ENCODE assay signal across 22 mouse cellular contexts in genomic region chr5:28239829-28240228, GRCm38 (mm10).
A peak's percentile ranks its signal among the peaks of the same experiment; 100 is the strongest.
DNase-seq lines count a peak whose midpoint lies in the region; ATAC-seq lines count a peak whose summit lies in the region.
"Had no signal": no experiment of that assay in that cellular context is flagged by ENCODE, and none has a peak within 500 bp of the region (broad histone marks: within the 10 kb centered on the region; RNA-seq: fewer than 3 reads in every experiment).

No protein-coding gene starts in this region.

- ATAC-seq in cerebellum, adult (ENCODE audit: insufficient number of reproducible peaks, low FRiP score, low TSS enrichment): no peak
- ATAC-seq: forebrain, embryonic 14.5 days; forebrain, postnatal 0 days; hindbrain, postnatal 0 days; inflammation-experienced regulatory T-cells, adult 6 months; intestine, embryonic 16.5 days had no signal

- DNase-seq in cerebellum, adult 11-12 months: peak; percentile 64
- no peak for DNase-seq in cerebellum, postnatal 4 days (ENCODE audit: low spot score in 2 of 2)
- DNase-seq in cerebellum, adult 9-10 months: peak; percentile 63
- peak; percentile 73 for DNase-seq in brain, adult 2 months (ENCODE audit: low read depth, low spot score)
- DNase-seq in cerebellum, postnatal 25 days: peak; percentile 57 to 66
- DNase-seq in left cerebral cortex, adult 11 months (ENCODE audit: low spot score): no peak
- no peak for DNase-seq in kidney, adult 11 months
- DNase-seq: adrenal gland, adult 2 months; adrenal gland, postnatal 14 days; B cell, adult 2 months; forebrain, postnatal 0 days; gastrocnemius, adult 2 months; gastrocnemius, postnatal 14 days; heart, adult 18-20 months; heart, postnatal 10 days; heart, postnatal 4 days; kidney, adult 2 months had no signal

Comparison
In these comparisons a context has a peak if more than half of its experiments do, and no peak if none do; other contexts are left out.
1. DNase-seq: peak in cerebellum, adult 11-12 months (single experiment), cerebellum, adult 9-10 months (single experiment), brain, adult 2 months (single experiment) and cerebellum, postnatal 25 days (2 of 2); none in cerebellum, postnatal 4 days (0 of 2), left cerebral cortex, adult 11 months (single experiment) and kidney, adult 11 months (single experiment).